Mouse (Mus musculus) natural killer cell, adult 2 months (primary cell): ENCODE data around the gene Sipa1.
A peak's percentile ranks its signal among the peaks of the same experiment; 100 is the strongest.

Experiments used
- DNase-seq, 2 experiments: peaks; one replicate each; pipeline ENCODE4 v3.0.0; 2022; ENCODE audit warnings: low spot score in 2 of 2

The Sipa1 gene

DNA sequence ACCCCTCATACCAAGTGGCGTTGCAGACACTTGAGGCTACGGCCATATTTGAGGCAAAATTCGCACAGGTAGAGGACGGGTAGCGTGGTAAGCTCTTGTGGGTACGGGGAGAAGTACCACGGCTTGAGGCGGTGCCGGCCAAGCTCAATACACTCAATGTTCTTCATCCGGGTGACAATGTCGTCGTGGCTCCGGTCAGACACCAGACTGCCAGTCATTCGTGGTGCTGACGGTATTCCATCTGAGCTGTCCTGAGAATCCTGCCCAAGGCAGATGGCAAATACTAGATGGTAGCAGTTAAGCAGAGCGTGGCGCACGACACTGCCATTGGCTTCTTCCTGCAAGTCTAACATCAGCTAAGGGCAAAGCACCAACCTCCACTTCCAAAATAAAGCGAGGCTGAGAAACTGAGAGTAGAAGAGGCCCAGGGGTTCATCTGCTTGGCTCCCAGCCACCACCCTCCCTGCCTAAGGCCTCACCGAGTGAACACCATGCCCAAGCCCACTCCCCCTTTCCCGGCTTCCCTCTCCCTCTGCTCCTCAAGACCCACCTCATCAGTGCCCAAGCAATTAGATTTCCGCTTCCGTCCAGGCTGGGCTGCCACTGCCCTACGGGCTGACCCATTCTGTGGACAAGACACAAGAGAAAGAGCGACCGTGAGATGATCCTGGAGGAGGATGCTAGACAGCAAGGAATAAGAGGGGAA, 55.6 kb downstream of the Sipa1 start:
- no peak for DNase-seq

DNA sequence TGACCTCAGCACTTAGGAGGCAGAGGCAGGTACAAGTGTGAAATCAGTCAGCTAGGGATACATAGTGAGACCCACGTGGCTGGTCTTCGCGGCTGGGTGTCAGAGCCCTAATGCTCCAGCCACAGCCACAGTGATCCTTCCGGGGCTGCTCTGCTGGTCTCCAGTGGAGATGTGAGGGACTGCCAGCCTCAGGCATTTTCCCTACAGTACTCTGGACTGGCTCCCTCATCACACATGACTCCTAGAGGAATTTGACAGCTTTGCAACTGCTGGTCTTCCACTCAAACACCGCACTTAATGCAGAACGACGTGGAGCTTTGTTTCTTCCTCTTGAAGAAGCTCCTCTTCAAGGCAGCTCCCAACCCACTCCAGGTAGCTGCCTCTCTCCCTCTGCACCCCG, 57.3 kb downstream of the Sipa1 start:
- DNase-seq, result no peak

DNA sequence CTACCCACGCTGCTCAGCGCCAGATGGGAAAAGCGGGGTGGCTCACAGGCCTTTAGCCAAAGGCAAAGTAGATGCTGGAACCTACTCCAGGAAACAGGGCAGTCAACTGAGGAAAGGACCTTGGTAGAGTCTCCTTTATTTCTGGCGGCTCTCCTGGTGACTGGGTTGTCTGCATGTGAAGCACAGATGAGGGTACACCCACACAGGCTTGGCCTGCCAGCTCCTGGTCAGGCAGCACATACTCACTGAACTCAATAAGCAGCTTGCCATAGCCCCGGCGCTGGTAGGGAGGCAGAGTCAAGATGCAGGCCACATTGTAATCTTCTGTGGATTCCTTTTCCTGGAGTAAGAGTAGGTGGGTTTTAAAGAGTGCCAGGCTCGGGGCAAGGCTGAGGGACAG, 58.4 kb downstream of the Sipa1 start:
- no peak for DNase-seq

DNA sequence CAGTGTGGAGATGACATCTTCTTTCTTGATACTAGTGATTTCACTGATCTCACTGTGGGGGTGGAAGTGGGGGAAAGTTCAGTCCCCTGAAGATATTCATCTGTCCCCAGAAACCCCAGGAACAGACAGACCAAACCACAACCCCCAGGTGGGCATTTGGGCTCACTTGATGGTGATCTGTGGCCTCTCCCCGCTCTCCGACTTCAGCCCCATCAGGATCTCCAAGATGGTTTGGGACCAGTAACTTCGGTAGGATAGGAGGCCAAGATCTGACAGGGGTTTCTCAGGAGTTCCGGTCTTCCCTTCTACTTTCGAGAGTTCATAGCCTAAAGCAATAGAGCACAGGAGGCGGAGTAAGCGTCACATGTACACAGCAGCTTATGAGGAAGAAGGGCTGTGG, 59.8 kb downstream of the Sipa1 start:
- DNase-seq, result no peak

DNA sequence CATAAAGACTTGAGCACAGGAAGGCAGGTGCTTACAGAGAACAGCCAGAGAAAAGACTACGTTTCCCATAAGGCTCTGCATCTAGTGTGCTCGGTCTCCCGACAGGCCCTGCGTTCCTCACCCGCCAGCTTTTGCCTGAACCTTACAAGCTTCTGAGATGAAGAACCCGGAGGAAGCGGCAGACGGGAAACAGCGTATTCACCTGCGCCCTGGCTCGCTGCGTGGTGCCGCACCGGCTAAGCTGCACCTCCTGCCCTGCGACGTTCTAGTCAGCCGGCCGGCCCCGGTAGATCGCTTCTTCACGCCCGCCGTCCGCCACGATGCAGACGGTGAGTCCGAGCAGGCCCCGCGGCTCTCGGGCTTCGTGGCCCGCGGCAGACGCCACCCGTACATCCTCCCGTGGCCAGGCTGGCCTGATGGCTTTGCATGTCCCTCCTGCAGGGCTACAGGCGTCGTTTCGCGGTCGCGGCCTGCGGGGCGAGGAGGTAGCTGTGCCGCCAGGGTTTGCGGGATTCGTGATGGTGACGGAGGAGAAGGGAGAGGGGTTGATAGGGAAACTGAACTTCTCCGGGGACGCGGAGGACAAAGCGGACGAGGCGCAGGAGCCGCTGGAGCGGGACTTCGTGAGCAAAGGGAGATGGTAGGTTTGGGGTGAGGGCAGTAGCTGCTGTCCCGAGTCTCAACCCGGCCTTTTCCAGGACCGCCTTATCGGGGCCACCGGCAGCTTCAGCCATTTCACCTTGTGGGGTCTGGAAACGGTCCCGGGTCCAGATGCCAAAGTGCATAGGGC, 61.6 kb downstream of the Sipa1 start, which contains the start of gene Rnaseh2c:
Rnaseh2c (plus strand) TSS at position 122 of the 790 bp plus-strand sequence.
- peak; percentile 67 to 76 for DNase-seq
